Mouse (Mus musculus): ENCODE results near the gene Crybg3.

Crybg3 gene

DNA sequence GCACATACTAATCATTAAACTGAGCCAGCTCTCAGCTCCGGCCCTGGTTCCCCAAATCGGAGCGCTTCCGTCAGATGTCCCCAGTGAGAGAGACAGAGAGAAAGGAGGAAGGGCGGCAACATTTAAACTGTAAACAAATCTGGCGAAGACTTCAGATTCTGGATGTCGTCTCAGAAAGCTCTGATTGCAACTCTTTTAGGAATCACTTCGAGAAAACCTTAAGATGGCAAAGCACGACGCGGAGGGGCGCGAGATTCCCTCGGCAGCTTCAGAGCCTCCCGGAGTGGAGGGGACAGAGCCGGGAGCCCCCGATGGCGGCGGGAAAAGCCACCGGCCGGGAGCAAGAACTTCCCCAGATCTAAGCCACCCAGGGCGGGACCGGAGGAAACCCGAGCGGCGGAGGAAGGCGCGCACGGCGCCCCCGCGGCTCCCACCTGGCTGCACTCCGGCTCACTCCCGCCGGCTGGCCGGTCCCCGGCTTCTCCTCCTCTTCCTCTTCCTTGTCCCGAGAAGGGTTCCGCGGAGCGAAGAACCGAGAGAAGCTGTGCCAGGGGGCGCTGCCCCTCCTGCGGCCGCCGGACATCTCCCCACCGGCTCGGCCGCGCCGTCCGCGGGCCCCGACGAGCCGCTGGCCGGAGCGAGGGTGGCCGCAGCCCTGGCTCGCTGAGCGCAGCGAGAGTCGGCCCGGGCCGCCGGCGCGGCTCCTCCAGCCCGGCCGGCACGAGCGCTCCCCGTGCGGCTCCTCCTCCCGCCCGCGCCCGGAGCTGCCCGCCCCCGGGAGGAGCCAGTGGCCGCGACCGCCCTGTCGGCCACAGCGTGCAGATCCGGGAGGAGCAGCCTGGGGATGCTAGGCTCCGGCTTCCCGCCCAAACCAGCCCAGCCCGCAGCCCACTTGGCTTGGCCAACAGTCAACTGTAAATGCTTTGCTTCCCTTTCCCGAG, at the start of gene Crybg3:
Crybg3 (minus strand) TSS at position 669 of the 941 bp plus-strand sequence.
- peak; percentile 84 for DNase-seq (ENCODE audit: low spot score)

DNA sequence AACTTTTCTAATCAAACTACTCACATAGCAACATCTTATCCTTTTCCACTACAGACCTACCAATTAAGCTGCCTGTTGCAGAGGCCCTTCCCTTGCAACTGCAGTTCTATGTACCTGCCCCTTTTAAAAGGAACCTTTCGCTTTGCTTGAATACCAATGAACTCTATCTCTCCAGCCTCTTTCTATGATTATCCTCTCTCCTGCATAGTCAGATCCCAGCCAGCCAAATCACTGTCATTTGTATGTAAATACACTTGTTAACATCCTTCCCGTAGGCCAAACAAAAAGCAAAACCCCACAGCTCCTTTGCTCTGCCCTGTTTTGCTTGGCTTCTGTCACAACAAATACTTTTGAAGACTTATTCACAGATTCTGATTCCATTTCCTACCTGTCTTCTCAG, 43.0 kb upstream of the Crybg3 start:
- DNase-seq (ENCODE audit: low spot score), result no peak

DNA sequence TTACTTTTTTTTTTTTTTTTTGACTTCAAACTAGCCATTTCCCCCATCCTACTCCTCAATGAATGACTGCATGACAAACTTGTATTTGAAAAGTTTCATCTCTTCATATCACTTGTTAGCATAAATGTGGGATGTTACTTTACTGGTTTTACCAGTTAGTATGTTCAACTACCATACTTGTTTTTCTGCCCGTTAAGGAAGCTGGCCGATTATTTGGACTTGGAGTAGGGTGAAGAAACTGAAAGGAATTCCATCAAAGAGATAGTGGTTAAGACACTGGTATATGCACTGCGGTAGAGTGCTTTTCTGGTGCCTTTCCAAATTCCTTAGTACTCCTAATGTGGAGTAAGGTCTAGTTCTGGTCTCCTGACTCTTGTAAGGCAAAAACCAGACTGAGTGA, 39.2 kb upstream of the Crybg3 start:
- DNase-seq (ENCODE audit: low spot score), result no peak

- peak; percentile 92 for DNase-seq (ENCODE audit: low spot score)
Measured at GRCm38 (mm10) chr16:59639102-59639691, 38.4 kb upstream of the Crybg3 start, which contains the start of gene Arl6. Arl6 (minus strand) TSS chr16:59639391.

DNA sequence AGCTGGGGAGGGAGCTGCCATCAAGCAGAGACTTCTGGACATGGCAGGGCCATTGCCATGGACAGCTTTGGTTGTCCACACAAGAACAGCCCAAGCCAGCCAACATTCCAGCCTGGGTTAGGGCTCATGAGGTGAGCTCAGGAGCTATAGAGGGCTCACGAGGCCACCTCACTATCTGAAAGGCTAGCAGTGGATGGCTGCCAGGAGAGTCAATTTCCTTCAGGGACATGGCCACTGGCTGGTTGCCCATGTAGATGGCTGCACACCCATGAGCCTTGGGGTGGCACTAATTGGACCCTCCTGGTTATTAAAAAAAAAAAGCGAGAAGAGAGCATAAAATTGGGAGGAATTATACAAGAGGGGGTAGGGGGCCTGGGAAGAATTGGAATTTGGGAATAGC, 33.8 kb upstream of the Crybg3 start:
- no peak for DNase-seq (ENCODE audit: low spot score)

- no peak for DNase-seq (ENCODE audit: low spot score)
Measured at GRCm38 (mm10) chr16:59621554-59621953, 20.8 kb upstream of the Crybg3 start.

GRCm38 (mm10) chr16:59617167-59617566, 16.4 kb upstream of the Crybg3 start:
- DNase-seq (ENCODE audit: low spot score), result peak; percentile 71

GRCm38 (mm10) chr16:59615675-59616074, 14.9 kb upstream of the Crybg3 start:
- DNase-seq (ENCODE audit: low spot score), result no peak

DNA sequence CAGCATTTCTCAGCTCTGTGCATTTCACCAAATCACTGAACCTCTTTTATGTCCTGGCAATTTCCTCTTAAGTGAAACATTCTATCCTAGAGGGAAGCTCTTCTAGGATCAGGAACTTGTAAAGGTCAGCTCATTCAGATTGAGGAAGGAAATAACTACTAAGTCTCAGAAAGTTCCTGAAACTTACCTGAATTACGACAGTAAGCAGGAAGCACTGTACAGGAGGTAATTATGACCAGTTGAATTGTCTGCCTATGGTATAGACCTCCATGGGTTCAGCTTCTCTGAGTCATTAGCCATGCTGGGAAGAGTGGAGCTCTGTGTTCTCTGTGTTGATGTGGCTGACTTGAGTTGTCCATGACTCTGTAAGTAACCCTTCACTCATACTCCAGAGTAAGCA, 10.0 kb upstream of the Crybg3 start:
- DNase-seq (ENCODE audit: low spot score), result no peak

GRCm38 (mm10) chr16:59604078-59604781, 3.5 kb upstream of the Crybg3 start:
- DNase-seq (ENCODE audit: low spot score), result no peak

DNA sequence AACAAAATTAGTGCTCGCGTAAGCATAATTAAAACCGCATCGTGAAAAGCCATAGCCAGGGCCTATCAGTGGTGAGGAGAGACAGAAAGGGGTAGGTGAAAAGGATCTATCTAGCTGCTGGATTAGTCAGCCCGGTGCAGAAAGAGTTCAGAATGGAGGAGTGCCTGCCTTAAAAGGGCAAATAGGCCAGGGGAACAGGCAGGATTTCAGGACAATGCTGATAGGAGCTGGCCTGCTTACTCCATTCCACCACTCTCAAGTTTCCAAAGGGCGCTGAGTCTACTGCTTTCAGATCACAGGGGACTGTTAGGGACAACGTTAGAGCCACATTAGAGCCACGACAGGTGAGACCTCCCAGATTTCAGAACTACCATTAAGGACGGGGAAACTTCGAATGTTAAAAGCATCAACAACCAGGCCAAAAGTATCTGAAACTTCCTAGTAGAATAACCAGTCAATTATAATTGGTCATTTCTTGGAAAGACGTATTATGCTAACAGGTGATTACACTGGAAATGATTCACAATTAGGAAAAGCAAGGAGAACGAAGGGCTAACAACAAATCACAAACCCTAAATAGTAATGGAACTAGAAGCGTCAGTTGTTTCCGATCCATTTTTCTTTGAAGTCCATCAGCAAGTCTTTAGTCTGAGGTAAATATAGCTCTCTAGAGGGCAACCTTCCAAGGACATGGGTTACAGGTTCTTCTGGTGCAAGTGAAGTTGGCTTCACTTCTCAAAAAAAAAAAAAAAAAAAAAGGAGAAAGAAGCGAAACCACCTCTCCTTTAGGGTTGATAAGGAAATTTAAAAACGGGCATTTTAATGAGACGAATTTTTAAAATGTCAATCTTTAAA, 1.1 kb downstream of the Crybg3 start:
- DNase-seq (ENCODE audit: low spot score), result no peak

- DNase-seq (ENCODE audit: low spot score), result no peak
Measured at GRCm38 (mm10) chr16:59598997-59599396, 1.8 kb downstream of the Crybg3 start.

- DNase-seq (ENCODE audit: low spot score), result no peak
Measured at GRCm38 (mm10) chr16:59597256-59597655, 3.5 kb downstream of the Crybg3 start.

DNA sequence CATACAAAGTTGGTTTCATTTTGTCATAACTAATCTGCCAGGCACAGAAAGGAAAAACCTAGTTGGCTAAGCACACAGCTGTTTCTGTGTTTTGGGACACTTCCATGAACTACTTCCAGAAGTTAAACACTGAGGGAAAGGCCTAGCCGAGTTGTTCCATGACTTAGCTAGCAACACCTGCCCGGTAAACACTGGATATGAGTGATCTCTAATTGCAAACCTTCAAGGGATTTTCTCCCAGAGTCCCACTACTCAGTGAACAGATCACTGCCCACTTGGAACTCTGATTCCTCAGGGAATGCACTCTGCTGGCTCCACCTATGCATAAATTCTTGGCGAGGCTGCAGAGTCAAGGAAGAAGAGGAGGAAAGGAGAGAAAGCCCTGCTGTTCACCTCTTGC, 6.1 kb downstream of the Crybg3 start:
- no peak for DNase-seq (ENCODE audit: low spot score)

DNA sequence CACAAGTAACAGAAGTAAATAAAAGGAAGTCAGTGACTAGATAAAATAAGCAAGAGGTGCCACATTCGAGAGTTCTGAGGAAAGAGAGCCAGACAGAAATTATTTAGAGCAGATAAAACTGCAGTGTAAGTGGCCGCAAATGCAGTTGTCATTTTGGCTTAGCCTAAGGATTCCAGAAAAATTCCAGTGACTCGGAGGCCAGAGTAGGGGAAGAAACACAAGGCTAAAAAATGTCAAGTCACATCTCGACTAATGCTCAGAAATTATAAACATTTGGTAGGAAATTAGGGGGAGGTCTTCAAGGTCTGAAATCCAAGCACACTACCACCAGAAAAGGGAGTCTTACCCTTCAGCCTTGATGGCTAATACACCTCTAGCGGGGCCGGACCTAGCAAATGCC, 10.0 kb downstream of the Crybg3 start:
- DNase-seq (ENCODE audit: low spot score), result no peak

- DNase-seq (ENCODE audit: low spot score), result no peak
Measured at GRCm38 (mm10) chr16:59588351-59589025, 12.3 kb downstream of the Crybg3 start.

DNA sequence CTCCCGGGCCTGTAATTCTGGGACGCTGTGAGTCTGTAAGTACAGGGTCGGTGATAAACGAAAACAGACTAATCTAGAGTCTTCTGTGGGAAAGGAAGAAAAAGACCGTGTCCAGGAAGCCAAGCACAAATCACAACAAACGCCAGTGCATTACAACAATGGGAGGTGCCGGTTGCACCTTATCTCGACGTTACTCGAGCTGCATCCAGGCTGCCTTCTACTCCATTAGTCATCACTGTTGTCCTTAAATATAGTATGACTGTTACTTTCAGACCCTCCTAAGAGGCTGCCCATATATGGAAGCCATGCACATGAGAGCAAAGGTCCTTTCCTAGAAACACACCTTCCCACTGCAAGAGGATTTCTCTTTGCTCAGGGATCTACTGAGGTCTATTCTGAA, 13.0 kb downstream of the Crybg3 start:
- DNase-seq (ENCODE audit: low spot score), result no peak

GRCm38 (mm10) chr16:59586911-59587310, 13.9 kb downstream of the Crybg3 start:
- no peak for DNase-seq (ENCODE audit: low spot score)

DNA sequence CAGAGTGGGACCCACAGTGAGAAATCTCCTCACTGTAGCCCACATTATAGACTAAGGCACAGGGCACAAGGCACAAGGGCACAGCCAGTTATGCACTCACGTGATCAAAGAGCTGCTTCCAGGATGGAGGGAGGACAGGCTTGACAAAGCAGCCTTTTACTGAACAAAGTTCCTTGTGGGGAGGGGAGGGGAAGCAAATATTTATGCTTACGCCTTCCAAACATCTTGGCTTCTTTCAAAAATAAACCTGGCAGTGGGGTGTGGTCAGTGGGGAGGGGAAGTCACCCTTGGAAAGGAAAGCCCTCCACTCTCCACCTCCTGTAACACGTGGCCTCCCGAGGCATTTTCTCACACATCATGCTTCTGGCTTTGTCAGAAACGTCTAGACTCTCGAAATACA, 14.5 kb downstream of the Crybg3 start:
- peak; percentile 61 for DNase-seq (ENCODE audit: low spot score)

GRCm38 (mm10) chr16:59585706-59586244, 15.0 kb downstream of the Crybg3 start:
- no peak for DNase-seq (ENCODE audit: low spot score)

DNA sequence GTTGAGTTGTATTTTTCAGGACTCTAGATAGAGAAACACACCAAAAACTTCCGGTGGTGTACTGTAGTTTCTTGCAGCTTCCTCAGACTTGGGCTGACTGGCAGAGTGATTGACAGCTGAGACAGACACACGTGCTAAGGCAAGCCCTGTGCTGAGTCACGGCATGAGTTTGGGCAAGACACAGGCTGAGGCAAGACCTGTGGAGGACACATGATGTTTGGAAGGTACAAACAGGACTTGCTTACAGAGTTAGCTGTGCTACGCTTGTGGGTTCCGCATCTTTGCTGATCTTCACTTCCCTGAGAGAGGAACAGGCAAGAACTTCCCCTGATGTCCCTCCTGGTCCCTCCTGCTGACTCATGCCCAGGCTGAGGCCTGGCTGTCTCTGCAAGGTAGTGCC, 17.3 kb downstream of the Crybg3 start:
- DNase-seq (ENCODE audit: low spot score), result no peak

All from lung, postnatal 25 days (tissue).